Mouse (Mus musculus): Measurements from ENCODE around the gene Pecr. TPM values are rescaled to one million over a fixed set of nuclear protein-coding genes. Genes with fewer than 3 reads are reported as not detected.

Gene Pecr
- total and polyA plus RNA-seq, 2 experiments = 228 to 269 TPM

DNA sequence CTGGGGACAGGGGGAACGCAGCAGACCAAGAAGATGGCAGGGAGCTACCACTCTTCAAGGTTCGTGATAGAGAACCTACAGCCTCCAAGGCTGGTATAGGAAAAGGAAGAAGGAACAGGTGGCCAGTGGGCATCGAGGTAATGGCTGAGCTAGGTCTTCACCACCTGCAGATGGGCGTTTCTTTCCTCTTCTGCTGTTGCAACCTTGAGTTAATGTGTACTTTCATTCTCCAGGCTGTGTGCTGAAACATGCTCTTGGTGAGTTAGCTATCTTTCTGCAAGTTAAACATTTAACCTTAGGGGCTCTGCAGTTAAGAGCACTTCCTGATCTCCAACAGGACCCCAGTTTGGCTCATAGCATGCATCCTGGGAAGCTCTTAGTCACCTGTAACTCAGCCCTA lies 3.8 kb upstream of the Pecr start:
- Histone ChIP-seq H3K9ac (ENCODE audit: low read depth, low read length) (0 out of 2 replicates have a peak overlapping the region, but pooled peaks have one; percentile 30), H3K4me1 (ENCODE audit: control insufficient read depth, insufficient read depth, low read length) (peaks cover 16% of the 10 kb centered on the region), H3K79me2 (ENCODE audit: control insufficient read depth, insufficient read depth, low read length) (no peaks in the 10 kb centered on the region), H3K4me3 (ENCODE audit: insufficient read depth, low read depth, low read length) (no peak overlapping the region), H3K36me3 (ENCODE audit: control insufficient read depth, insufficient read depth, low read length) (no peaks in the 10 kb centered on the region), H3K27ac (replicated peaks; ENCODE audit: insufficient read depth, low read depth, low read length) (peak overlapping the region; percentile 88), H3K27me3 (ENCODE audit: control insufficient read depth, insufficient read depth, low read length) (no peaks in the 10 kb centered on the region)
- peak; percentile 85 for DNase-seq (ENCODE audit: extremely low read depth, low read depth, low spot score)
- no peak for TF ChIP-seq CTCF (IDR thresholded peaks at IDR 0.05; ENCODE audit: low read depth, low read length)
- no peak for TF ChIP-seq POLR2A (IDR thresholded peaks at IDR 0.05; ENCODE audit: extremely low read depth, insufficient read depth, low read length)
- WGBS = 49% methylated on average over 4 of the region's 4 CpGs

DNA sequence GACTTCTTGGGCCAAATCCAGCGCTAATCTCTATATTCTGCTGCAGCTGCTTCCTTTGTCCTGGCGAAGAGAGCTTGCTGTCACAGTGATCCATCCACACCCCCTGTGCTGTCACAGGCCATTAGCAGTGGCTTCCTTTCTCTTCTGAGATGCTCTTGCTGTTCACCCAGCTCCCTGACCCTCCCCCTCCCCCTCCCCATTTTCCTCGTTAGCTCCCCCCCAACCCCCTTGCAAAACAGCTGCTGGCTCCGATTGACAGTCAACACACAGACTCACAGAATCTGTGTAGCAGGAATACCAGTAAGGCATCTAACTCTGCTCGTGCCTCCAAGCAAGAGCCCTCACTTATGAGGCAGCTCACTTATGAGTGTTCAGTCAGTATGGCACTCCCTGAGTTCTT lies 2.8 kb upstream of the Pecr start:
- Histone ChIP-seq H3K79me2 (ENCODE audit: control insufficient read depth, insufficient read depth, low read length) (no peaks in the 10 kb centered on the region), H3K4me3 (ENCODE audit: insufficient read depth, low read depth, low read length) (no peak overlapping the region), H3K36me3 (ENCODE audit: control insufficient read depth, insufficient read depth, low read length) (no peaks in the 10 kb centered on the region), H3K4me1 (ENCODE audit: control insufficient read depth, insufficient read depth, low read length) (peaks cover 16% of the 10 kb centered on the region), H3K9ac (ENCODE audit: low read depth, low read length) (no peak overlapping the region), H3K27me3 (ENCODE audit: control insufficient read depth, insufficient read depth, low read length) (no peaks in the 10 kb centered on the region), H3K27ac (replicated peaks; ENCODE audit: insufficient read depth, low read depth, low read length) (no peak overlapping the region)
- 60% methylated on average over 5 of the region's 5 CpGs for WGBS
- TF ChIP-seq CTCF (IDR thresholded peaks at IDR 0.05; ENCODE audit: low read depth, low read length) = no peak
- TF ChIP-seq POLR2A (IDR thresholded peaks at IDR 0.05; ENCODE audit: extremely low read depth, insufficient read depth, low read length) = no peak
- no peak for DNase-seq (ENCODE audit: extremely low read depth, low read depth, low spot score)

DNA sequence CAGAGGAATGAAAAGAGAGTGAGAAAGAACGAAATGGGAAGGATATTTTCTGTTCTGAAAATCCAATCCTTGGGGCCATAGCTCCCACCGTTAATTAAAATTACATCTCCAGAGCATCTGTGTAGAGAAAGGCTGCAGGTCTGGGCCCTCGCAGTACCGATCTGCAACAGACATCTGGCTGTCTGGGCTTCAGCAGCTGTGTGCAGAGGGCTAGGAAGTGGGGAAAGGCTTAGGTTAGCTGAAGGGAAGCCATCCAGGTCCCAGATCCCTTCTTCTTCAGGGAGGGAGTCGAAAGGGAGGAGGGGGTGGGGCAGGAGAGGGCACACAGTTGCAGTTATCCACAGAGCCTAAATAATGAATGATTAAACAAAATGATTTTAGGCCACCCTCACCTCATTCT lies 425 bp upstream of the Pecr start:
- no peak for DNase-seq (ENCODE audit: extremely low read depth, low read depth, low spot score)
- Histone ChIP-seq H3K79me2 (ENCODE audit: control insufficient read depth, insufficient read depth, low read length) (peaks cover 5% of the 10 kb centered on the region; the same call in 1 of the 2 replicates), H3K27ac (replicated peaks; ENCODE audit: insufficient read depth, low read depth, low read length) (no peak overlapping the region), H3K4me3 (ENCODE audit: insufficient read depth, low read depth, low read length) (no peak overlapping the region), H3K27me3 (ENCODE audit: control insufficient read depth, insufficient read depth, low read length) (no peaks in the 10 kb centered on the region), H3K4me1 (ENCODE audit: control insufficient read depth, insufficient read depth, low read length) (peaks cover 27% of the 10 kb centered on the region), H3K36me3 (ENCODE audit: control insufficient read depth, insufficient read depth, low read length) (no peaks in the 10 kb centered on the region), H3K9ac (ENCODE audit: low read depth, low read length) (no peak overlapping the region)
- no peak for TF ChIP-seq CTCF (IDR thresholded peaks at IDR 0.05; ENCODE audit: low read depth, low read length)
- TF ChIP-seq POLR2A (IDR thresholded peaks at IDR 0.05; ENCODE audit: extremely low read depth, insufficient read depth, low read length) = no peak
- 10% methylated on average over 5 of the region's 5 CpGs for WGBS

DNA sequence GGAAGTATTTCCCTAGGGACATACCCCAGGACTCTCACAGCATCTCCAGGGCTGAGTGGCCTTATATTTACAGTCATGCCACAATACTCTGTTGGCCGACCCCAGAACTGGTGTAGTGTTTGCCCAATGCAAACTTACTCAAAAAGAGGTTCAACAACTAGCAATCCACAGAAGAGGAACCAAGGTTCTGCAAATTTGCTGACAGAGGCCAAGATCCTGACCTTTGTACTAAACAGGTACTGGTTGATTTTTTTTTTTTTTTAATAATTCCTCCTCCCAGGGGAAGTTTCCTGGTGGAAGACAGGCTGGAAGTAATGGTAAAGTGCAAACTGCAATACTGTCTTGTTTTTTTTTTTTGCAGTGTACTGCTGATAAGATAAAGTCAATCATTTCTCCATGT lies 1.5 kb downstream of the Pecr start:
- Histone ChIP-seq H3K79me2 (ENCODE audit: control insufficient read depth, insufficient read depth, low read length) (peaks cover 8% of the 10 kb centered on the region; the same call in 1 of the 2 replicates), H3K4me3 (ENCODE audit: insufficient read depth, low read depth, low read length) (peak overlapping the region; percentile 51; the same call in 1 of the 2 replicates), H3K36me3 (ENCODE audit: control insufficient read depth, insufficient read depth, low read length) (no peaks in the 10 kb centered on the region), H3K27ac (replicated peaks; ENCODE audit: insufficient read depth, low read depth, low read length) (peak overlapping the region; percentile 60), H3K9ac (ENCODE audit: low read depth, low read length) (peak overlapping the region; percentile 46), H3K4me1 (ENCODE audit: control insufficient read depth, insufficient read depth, low read length) (peaks cover 22% of the 10 kb centered on the region), H3K27me3 (ENCODE audit: control insufficient read depth, insufficient read depth, low read length) (no peaks in the 10 kb centered on the region)
- TF ChIP-seq POLR2A (IDR thresholded peaks at IDR 0.05; ENCODE audit: extremely low read depth, insufficient read depth, low read length) (no peak), CTCF (IDR thresholded peaks at IDR 0.05; ENCODE audit: low read depth, low read length) (no peak)
- peak; percentile 88 for DNase-seq (ENCODE audit: extremely low read depth, low read depth, low spot score)
- 40% methylated on average over 1 of the region's 1 CpGs for WGBS

DNA sequence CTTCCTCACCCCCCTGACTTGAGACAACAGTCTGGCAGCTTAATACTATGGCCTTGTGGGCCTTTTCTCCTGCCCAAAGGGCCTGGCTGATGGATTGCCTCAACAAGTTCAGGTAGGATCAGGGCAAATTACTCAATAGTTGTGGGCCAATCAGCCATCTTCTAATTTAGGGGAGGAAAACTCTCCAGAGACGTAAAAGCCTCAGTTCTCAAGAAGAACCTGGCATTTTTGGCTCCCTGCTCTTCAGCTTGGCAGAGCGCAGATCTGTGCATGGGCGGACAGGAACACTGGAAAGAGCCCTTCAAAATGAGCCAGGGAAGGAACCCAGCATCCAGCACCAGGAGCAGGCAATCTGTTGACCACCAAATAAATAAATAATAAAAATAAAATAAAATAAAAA lies 6.0 kb downstream of the Pecr start:
- no peak for TF ChIP-seq CTCF (IDR thresholded peaks at IDR 0.05; ENCODE audit: low read depth, low read length)
- no peak for TF ChIP-seq POLR2A (IDR thresholded peaks at IDR 0.05; ENCODE audit: extremely low read depth, insufficient read depth, low read length)
- H3K27me3 ChIP-seq (ENCODE audit: control insufficient read depth, insufficient read depth, low read length) = no peaks in the 10 kb centered on the region
- 25% methylated on average over 3 of the region's 3 CpGs for WGBS
- no peak overlapping the region for H3K9ac ChIP-seq (ENCODE audit: low read depth, low read length)
- no peak overlapping the region for H3K4me3 ChIP-seq (ENCODE audit: insufficient read depth, low read depth, low read length)
- H3K36me3 ChIP-seq (ENCODE audit: control insufficient read depth, insufficient read depth, low read length) = peaks cover 28% of the 10 kb centered on the region
- peak; percentile 96 for DNase-seq (ENCODE audit: extremely low read depth, low read depth, low spot score)
- peak overlapping the region; percentile 81 for H3K27ac ChIP-seq (replicated peaks; ENCODE audit: insufficient read depth, low read depth, low read length)
- H3K4me1 ChIP-seq (ENCODE audit: control insufficient read depth, insufficient read depth, low read length) = peaks cover 21% of the 10 kb centered on the region
- H3K79me2 ChIP-seq (ENCODE audit: control insufficient read depth, insufficient read depth, low read length) = peaks cover 8% of the 10 kb centered on the region; the same call in 1 of the 2 replicates

DNA sequence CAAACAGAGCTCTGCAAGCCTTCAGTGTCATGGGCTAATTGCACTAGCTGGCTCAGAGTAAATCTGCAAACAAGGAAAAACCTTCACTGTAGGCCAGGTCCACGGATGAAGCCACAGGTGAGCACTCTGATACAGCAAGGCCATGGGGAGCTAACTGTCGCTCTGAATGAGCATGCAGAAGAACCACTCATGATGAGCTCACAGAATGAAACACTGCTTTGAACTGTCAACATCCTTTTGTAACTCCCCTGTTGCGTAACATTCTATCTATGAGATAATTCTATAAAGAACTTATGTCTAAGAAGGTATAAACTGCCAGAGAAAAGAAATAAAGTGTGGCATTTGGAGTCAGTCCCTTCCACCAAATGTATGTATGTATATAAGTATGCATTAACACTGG lies 21.0 kb downstream of the Pecr start:
- Histone ChIP-seq H3K79me2 (ENCODE audit: control insufficient read depth, insufficient read depth, low read length) (no peaks in the 10 kb centered on the region), H3K27ac (replicated peaks; ENCODE audit: insufficient read depth, low read depth, low read length) (no peak overlapping the region), H3K27me3 (ENCODE audit: control insufficient read depth, insufficient read depth, low read length) (no peaks in the 10 kb centered on the region), H3K4me1 (ENCODE audit: control insufficient read depth, insufficient read depth, low read length) (peaks cover 2% of the 10 kb centered on the region; the same call in 1 of the 2 replicates), H3K4me3 (ENCODE audit: insufficient read depth, low read depth, low read length) (no peak overlapping the region), H3K36me3 (ENCODE audit: control insufficient read depth, insufficient read depth, low read length) (peaks cover 62% of the 10 kb centered on the region), H3K9ac (ENCODE audit: low read depth, low read length) (no peak overlapping the region)
- peak; percentile 67 for DNase-seq (ENCODE audit: extremely low read depth, low read depth, low spot score)
- TF ChIP-seq CTCF (IDR thresholded peaks at IDR 0.05; ENCODE audit: low read depth, low read length) (no peak), POLR2A (IDR thresholded peaks at IDR 0.05; ENCODE audit: extremely low read depth, insufficient read depth, low read length) (no peak)
- 46% methylated on average over 3 of the region's 3 CpGs for WGBS
